ENCODE assay signal across 8 mouse cellular contexts in genomic region chr8:10760231-10760630, GRCm38 (mm10).
DNase-seq lines count a peak whose midpoint lies in the region; ATAC-seq and TF ChIP-seq lines count a peak whose summit lies in the region.
"Had no signal": no experiment of that assay in that cellular context is flagged by ENCODE, and none has a peak within 500 bp of the region (broad histone marks: within the 10 kb centered on the region; RNA-seq: fewer than 3 reads in every experiment).

No protein-coding gene starts in this region.

- no peaks in the 10 kb centered on the region for H3K27me3 ChIP-seq in kidney, postnatal 0 days (ENCODE audit: insufficient read depth, low read length)
- no peaks in the 10 kb centered on the region for H3K27me3 ChIP-seq in kidney, adult 2 months (replicated peaks; ENCODE audit: control insufficient read depth, insufficient read depth, low read length)
- 0 out of 2 replicates have a peak, but pooled peaks cover 3% of the 10 kb centered on the region for H3K27me3 ChIP-seq in forebrain, embryonic 13.5 days
- H3K27me3 ChIP-seq in intestine, postnatal 0 days (replicated peaks; ENCODE audit: control insufficient read depth, insufficient read depth, low read length), result no peaks in the 10 kb centered on the region
- H3K27me3 ChIP-seq in stomach, embryonic 14.5 days (ENCODE audit: control insufficient read depth, insufficient read depth, low read length), result no peaks in the 10 kb centered on the region

- H3K4me1 ChIP-seq in kidney, postnatal 0 days (replicated peaks; ENCODE audit: insufficient read depth, low read length), result peaks cover 11% of the 10 kb centered on the region
- no peaks in the 10 kb centered on the region for H3K4me1 ChIP-seq in kidney, adult 2 months (ENCODE audit: control insufficient read depth, insufficient read depth, low read length)
- H3K4me1 ChIP-seq in forebrain, embryonic 13.5 days, result peaks cover 34% of the 10 kb centered on the region
- H3K4me1 ChIP-seq in intestine, postnatal 0 days (replicated peaks; ENCODE audit: control insufficient read depth, insufficient read depth, low read length), result 0 out of 2 replicates have a peak, but pooled peaks cover 4% of the 10 kb centered on the region
- peaks cover 16% of the 10 kb centered on the region for H3K4me1 ChIP-seq in stomach, embryonic 14.5 days (ENCODE audit: control insufficient read depth, insufficient read depth, low read length)

- WGBS in kidney, postnatal 0 days, result 55% methylated on average over 6 of the region's 6 CpGs
- 83% methylated on average over 6 of the region's 6 CpGs for WGBS in kidney, adult 2 months
- 30% methylated on average over 6 of the region's 6 CpGs for WGBS in forebrain, embryonic 13.5 days
- 47% methylated on average over 6 of the region's 6 CpGs for WGBS in intestine, postnatal 0 days
- WGBS in stomach, embryonic 14.5 days, result 37% methylated on average over 6 of the region's 6 CpGs

- no peak for TF ChIP-seq POLR2A in kidney, adult 2 months (IDR thresholded peaks at IDR 0.05; ENCODE audit: low read depth, low read length)

- no peak overlapping the region for H3K4me2 ChIP-seq in kidney, postnatal 0 days (ENCODE audit: low read length)
- H3K4me2 ChIP-seq in forebrain, embryonic 13.5 days, result peak overlapping the region; percentile 40
- 0 out of 2 replicates have a peak overlapping the region, but pooled peaks have one; percentile 3 for H3K4me2 ChIP-seq in intestine, postnatal 0 days (replicated peaks; ENCODE audit: low read depth)
- H3K4me2 ChIP-seq in stomach, embryonic 14.5 days (replicated peaks; ENCODE audit: low read depth, low read length), result no peak overlapping the region

- H3K9me3 ChIP-seq in kidney, postnatal 0 days (replicated peaks; ENCODE audit: low read length), result no peaks in the 10 kb centered on the region
- H3K9me3 ChIP-seq in forebrain, embryonic 13.5 days (replicated peaks), result no peaks in the 10 kb centered on the region
- H3K9me3 ChIP-seq in intestine, postnatal 0 days (ENCODE audit: control insufficient read depth), result no peaks in the 10 kb centered on the region
- H3K9me3 ChIP-seq in stomach, embryonic 14.5 days (ENCODE audit: control insufficient read depth, low read depth, low read length), result no peaks in the 10 kb centered on the region

- H3K9ac ChIP-seq in kidney, postnatal 0 days (ENCODE audit: low read depth, low read length), result no peak overlapping the region
- peak overlapping the region; percentile 52; the same call in 1 of the 2 replicates for H3K9ac ChIP-seq in forebrain, embryonic 13.5 days
- no peak overlapping the region for H3K9ac ChIP-seq in intestine, postnatal 0 days (ENCODE audit: low read depth, low read length)
- H3K9ac ChIP-seq in stomach, embryonic 14.5 days (replicated peaks; ENCODE audit: low read depth, low read length), result no peak overlapping the region

- no peaks in the 10 kb centered on the region for H3K36me3 ChIP-seq in kidney, postnatal 0 days (ENCODE audit: insufficient read depth, low read length)
- no peaks in the 10 kb centered on the region for H3K36me3 ChIP-seq in kidney, adult 2 months (ENCODE audit: control insufficient read depth, insufficient read depth, low read length)
- H3K36me3 ChIP-seq in forebrain, embryonic 13.5 days (ENCODE audit: poor library complexity, severe bottlenecking), result no peaks in the 10 kb centered on the region
- no peaks in the 10 kb centered on the region for H3K36me3 ChIP-seq in intestine, postnatal 0 days (ENCODE audit: control insufficient read depth, insufficient read depth)
- H3K36me3 ChIP-seq in stomach, embryonic 14.5 days (ENCODE audit: control insufficient read depth, insufficient read depth, low read length), result no peaks in the 10 kb centered on the region

- no peak for TF ChIP-seq CTCF in kidney, postnatal 0 days (IDR thresholded peaks at IDR 0.05; ENCODE audit: low read depth)
- no peak for TF ChIP-seq CTCF in kidney, adult 2 months (conservative IDR thresholded peaks at IDR 0.05; ENCODE audit: insufficient read depth, insufficient read length, low read depth, low read length)
- no peak for TF ChIP-seq CTCF in intestine, postnatal 0 days (IDR thresholded peaks at IDR 0.05; ENCODE audit: low read depth)

- intact Hi-C loops in left cerebral cortex, postnatal 25 days (cut with DNase I), result no loop called here

- no peak overlapping the region for H3K4me3 ChIP-seq in kidney, postnatal 0 days (replicated peaks; ENCODE audit: low read depth, low read length)
- H3K4me3 ChIP-seq in kidney, adult 2 months (ENCODE audit: insufficient read depth, low read depth, low read length), result no peak overlapping the region
- no peak overlapping the region for H3K4me3 ChIP-seq in forebrain, embryonic 13.5 days
- H3K4me3 ChIP-seq in intestine, postnatal 0 days (ENCODE audit: low read depth, low read length), result no peak overlapping the region
- H3K4me3 ChIP-seq in stomach, embryonic 14.5 days (ENCODE audit: low read depth, low read length), result no peak overlapping the region

- no peak for ATAC-seq in kidney, postnatal 0 days (replicated peaks; ENCODE audit: low FRiP score, low read depth)
- no peak for ATAC-seq in forebrain, embryonic 13.5 days
- no peak for ATAC-seq in intestine, postnatal 0 days
- no peak for ATAC-seq in stomach, embryonic 14.5 days (ENCODE audit: insufficient number of reproducible peaks, insufficient read depth, low FRiP score, low read depth)

- peak overlapping the region; percentile 76; the same call in 1 of the 2 replicates for H3K27ac ChIP-seq in kidney, postnatal 0 days
- no peak overlapping the region for H3K27ac ChIP-seq in kidney, adult 2 months (ENCODE audit: insufficient read depth, low read depth, low read length)
- peak overlapping the region; percentile 97 for H3K27ac ChIP-seq in forebrain, embryonic 13.5 days
- H3K27ac ChIP-seq in intestine, postnatal 0 days (ENCODE audit: low read depth, low read length), result no peak overlapping the region
- peak overlapping the region; percentile 93 for H3K27ac ChIP-seq in stomach, embryonic 14.5 days (ENCODE audit: low read length)
- H3K27ac ChIP-seq: macrophage had no signal

- DNase-seq in kidney, postnatal 0 days (ENCODE audit: low spot score), result peak; percentile 32
- no peak for DNase-seq in kidney, adult 2 months
- DNase-seq in left cerebral cortex, adult 9 months (ENCODE audit: low spot score in 2 of 2), result no peak
- no peak for DNase-seq in left cerebral cortex, postnatal 25 days (ENCODE audit: low spot score in 2 of 2)

Comparison
In these comparisons a context has a peak if more than half of its experiments do, and no peak if none do; other contexts are left out.
1. H3K27ac ChIP-seq: peak in kidney, postnatal 0 days (single experiment), forebrain, embryonic 13.5 days (single experiment) and stomach, embryonic 14.5 days (single experiment); none in kidney, adult 2 months (single experiment) and intestine, postnatal 0 days (single experiment).
2. H3K4me2 ChIP-seq: peak in forebrain, embryonic 13.5 days (single experiment) and intestine, postnatal 0 days (single experiment); none in kidney, postnatal 0 days (single experiment) and stomach, embryonic 14.5 days (single experiment).